Mouse (Mus musculus) cerebellum, adult 2 months (tissue): ENCODE data around the gene Hivep2.

Experiments
- CTCF ChIP-seq: fragments of 200-500 bp; IDR thresholded peaks from 2 replicates; pipeline ENCODE4 v1.5.1; 2011; ENCODE audit warnings: low read depth, mild to moderate bottlenecking, control low read depth, low read length, moderate library complexity, borderline replicate concordance; ENCODE audit not compliant: insufficient read depth
- POLR2A ChIP-seq: fragments of 200-500 bp; IDR thresholded peaks from 2 replicates; pipeline ENCODE4 v1.6.1; 2011; ENCODE audit warnings: low read length, control low read depth, borderline replicate concordance; ENCODE audit not compliant: insufficient read depth

GRCm38 (mm10) chr10:14019198-14019597 lies 53.3 kb downstream of the Hivep2 start:
- TF ChIP-seq CTCF (no peak), POLR2A (no peak)
